Mouse (Mus musculus) bone marrow macrophage, adult 2 months (primary cell): ENCODE data around the gene Gm45837.

Experiments
- CTCF ChIP-seq: IDR thresholded peaks from 2 replicates; pipeline ENCODE4 v1.5.1; 2012; ENCODE audit warnings: low read depth, mild to moderate bottlenecking, low read length, moderate library complexity
- POLR2A ChIP-seq: IDR thresholded peaks from 2 replicates; pipeline ENCODE4 v1.6.1; 2012; ENCODE audit warnings: mild to moderate bottlenecking, low read depth, low read length, borderline replicate concordance

DNA sequence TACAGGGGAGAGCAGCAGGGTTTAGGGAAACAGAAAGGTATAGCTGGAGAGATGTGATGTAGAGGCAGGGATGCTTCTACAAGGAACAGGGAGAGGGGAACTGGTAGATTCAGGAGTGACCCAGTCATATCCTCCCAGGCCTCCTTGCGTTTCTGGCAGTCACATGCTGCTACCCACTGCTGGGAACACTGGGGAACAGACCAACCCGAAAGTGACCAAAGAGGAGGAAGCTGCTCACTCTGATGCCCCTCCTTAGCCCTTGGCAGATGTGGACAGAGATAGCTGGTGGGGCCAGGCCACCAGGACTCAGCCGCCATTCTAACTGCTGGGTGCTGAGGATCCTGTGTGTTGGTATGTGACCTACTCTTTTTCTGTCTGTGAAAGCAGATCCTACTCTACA, 26.9 kb upstream of the Gm45837 start:
- TF ChIP-seq CTCF (no peak), POLR2A (no peak)
